Mouse (Mus musculus) CD4-positive, CD25-positive, alpha-beta regulatory T cell, adult 2 months (primary cell): ENCODE measurements around the gene Cfap299.
"Not testable (repeated sequence)": the region's sequence is repeated elsewhere in the genome, so short reads cannot be mapped to it uniquely, and the experiment has no call there.

ENCODE experiments used
- DNase-seq: peaks from one replicate; pipeline ENCODE4 v3.0.0-alpha.2; 2012; ENCODE audit warnings: low read depth, low spot score

Gene Cfap299

DNA sequence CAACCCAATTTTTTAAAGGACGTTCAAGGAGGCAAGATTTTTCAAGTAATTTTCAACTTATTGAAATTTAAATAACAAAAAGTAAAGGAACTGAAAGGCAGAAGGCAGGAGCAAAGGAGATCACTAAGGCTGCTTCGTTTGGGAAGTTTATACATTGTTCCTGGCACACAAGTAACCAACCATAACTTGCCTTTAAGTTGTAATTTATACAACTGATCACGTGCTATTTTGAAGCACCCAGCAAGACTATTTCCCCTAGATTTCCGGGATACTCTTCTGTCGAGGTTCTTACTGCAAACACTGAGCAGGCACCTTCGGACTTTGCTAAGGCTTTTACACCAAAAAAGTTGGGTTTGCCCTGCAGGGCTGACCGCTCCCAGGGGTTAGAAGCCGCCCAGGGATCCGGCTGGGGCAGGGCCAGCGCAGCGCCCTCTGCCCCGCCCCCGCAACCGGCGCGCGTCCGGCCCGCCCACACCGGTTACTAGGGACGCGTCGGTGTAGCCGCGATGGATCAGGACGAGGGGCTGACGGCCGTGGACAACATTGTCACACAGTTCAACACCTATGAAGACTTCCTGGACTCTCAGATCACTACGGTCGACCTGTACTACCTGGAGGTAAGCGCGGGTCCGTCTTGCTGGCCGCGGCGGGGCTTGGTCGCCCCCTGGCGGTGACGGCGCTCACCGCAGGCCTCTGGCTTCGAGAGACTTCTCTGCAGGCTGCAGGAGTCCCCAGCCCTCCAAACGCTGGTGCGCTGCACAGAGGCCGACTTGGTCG, at the start of gene Cfap299:
Gene Cfap299 (plus strand): TSS at position 457 of the 777 bp plus-strand sequence.
- DNase-seq = peak; percentile 78

DNA sequence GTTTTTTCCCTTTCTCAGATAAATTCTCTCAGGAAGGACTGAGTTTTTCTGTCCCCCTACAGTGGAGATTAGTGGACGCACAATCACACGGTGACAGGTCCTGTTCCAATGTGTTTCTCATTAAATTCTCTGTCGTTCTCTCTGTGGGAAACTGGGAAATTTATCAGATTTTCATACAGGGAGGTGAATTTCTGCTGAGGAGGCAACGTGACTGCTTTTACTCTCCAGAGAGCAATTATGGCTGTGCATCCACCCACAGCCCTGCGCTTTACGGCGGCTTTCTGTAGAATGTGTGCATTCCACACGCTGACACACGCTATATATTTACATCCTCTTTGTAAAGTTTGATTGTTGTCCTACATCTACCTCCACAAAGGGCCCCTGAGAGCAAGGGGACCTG, 47.1 kb upstream of the Cfap299 start:
- DNase-seq = no peak

DNA sequence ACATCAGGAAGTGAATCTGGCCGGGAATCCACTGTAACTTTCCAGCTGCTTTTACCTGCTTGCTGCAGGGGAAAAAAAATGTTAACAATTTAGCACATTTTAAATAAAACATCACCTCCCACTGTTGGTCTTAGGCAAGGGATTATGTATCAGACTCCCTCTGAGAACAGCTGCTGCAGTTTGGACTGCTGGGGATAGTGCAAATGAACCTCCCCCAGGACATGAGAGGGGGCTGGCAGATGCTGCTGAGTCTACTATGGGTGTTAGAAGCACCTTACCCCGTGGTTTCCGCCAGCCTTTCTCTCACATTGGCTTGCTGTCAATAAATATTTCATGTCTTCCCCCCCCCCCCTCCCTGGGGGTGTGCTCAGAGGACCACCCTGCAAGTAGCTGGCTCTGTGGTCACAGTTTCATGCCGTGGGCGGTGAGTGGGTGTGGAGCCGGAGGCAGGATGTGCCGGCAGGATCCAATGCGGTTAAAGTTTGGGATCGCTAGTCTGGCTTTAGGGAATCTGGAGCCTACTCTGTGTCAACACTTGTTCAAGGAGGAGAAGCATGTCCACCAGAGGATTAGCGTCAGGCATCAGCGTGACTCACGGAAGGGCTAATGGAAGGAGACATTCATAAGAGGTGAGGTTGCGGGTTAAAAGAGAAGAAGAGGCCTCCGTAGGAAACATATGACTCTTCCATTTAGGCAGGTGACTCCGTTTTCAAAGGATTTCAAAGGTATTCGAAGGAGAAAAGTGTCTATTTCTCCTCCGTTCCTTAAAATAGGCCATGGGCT, 45.2 kb upstream of the Cfap299 start:
- DNase-seq = no peak

DNA sequence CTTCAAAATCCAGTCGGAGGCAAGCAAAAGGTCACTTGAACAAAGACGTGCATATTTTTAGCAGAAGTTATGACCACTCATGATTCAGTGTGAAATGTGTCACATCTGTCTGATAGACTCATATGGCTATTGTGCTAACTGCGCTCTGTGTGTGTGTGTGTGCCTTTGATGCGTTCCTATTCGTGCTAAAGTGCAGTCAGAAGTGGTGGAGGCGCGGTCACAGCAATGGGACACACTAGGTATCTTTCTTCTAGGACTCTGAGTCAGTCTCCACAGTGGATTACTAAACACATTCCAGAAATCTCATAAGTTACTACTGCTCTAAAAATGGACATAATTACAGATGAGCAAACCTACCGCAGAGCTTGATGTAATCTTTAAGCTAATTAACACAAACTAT, 38.5 kb upstream of the Cfap299 start:
- DNase-seq = no peak

DNA sequence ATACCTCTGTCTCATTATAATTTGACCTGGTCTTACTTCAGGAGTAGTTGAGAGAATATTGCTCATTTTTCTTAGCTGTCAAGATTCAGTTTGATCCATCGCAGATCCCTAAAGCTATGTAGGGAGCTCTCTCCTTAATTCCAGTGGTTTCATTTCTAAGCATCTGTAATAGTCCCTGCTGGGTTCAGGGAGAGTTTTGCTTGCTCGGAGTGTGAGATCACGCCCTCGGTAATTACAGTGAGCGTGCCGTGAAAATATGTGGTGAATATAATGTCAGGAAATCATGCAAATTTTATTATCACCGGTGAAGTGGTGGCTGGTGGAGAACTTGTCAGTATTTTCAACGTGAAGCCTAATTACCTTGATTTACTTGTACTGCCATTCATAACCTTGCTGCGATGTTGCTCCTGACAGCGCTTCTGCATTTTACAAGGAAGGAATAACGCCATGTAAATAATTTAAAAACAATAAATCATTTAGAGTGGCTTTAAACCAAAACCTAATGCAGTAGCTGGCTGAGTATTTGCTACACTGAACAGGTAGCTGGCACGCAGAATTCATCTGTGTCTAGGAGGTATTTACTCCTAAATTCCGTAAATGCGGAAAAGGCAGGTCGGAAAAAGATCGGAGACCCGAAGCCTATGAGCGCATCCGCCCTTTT, 36.6 kb upstream of the Cfap299 start:
- DNase-seq = no peak

DNA sequence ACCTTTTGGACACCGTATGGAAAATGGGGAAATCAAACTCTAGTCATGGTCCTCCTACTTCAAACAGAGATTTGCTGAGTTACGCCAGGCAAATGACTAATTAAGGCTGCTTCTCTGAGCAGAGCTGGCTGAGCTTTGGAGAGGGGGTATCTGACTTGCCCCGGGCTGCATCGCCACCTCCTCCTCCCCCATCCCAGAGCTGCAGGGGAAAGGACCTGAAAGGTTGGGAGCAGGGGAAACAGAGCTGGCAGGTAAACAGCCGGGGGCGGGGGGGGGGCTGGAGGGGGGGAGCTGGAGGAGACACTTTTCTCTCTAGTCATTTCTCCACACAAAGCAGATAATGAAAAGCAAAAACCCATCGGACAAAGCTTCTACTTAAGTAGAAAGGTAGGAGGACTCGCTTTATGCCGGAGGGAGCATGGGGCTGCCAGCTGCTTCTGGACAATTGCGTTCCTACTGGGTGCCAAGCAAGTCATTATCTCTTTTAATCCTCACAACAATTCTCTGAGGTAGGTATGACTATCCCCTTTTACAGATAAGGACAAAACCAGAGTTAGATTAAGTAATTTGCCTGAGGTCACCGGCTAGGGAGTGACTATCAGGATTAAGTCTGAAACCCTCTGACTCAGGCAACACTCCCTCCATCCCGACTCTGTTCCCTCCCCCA, 35.9 kb upstream of the Cfap299 start:
- no peak for DNase-seq

DNA sequence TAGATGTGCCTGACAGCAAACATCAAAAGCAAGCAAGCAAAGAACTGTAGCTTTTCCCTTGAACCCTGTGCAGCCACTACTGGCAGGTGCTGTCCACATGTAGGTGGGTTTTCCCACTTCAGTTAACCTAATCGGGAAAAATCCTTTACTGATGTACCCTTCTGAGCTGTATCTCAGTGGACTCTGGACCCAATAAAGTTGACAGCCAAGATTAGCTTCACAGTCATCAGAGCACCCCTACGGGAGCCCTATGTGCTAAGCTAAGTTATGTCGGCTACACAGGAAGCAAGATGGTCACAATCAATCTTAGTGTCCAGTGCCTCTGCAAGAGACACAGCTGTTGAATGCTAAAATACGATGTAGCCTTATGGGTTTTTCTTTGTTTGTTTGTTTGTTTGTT, 29.0 kb upstream of the Cfap299 start:
- DNase-seq = no peak

DNA sequence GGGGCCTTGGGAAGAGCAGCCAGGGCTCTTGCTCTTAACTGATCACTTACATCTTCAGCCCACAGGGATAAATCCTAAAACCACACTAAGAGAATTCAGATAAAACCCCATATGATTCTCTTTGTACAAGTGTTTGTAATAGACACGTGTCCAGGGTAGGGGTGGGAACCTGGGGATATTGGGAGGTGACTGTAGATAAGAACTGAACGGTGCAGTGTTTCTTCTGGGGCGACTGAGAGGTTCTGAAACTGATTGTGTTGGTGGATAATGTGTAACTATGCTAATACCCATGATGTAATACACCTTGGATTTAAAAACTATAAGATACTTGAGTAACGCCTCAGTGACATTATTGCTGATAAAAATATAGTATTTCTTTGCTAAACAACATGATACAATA, 23.4 kb upstream of the Cfap299 start:
- DNase-seq = no peak

DNA sequence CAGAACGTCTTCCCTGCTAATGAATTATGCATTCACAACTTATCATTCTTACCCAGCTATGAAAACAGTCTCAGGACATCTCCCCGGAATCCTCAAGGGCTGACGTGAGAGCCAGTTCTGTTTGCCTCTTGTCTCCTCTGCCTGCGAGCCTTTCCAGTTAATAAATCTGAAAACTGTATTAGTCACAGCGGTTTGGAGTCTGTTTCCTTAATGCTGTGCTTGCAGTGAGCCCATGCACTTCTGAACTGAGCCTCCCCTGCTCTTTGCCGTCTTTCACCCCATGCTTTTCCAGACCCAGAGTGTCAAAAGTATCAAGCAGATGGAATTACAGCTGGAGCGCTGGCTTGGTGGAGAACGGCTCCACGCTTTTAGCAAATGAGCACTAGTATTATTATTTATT, 22.6 kb upstream of the Cfap299 start:
- DNase-seq = no peak

DNA sequence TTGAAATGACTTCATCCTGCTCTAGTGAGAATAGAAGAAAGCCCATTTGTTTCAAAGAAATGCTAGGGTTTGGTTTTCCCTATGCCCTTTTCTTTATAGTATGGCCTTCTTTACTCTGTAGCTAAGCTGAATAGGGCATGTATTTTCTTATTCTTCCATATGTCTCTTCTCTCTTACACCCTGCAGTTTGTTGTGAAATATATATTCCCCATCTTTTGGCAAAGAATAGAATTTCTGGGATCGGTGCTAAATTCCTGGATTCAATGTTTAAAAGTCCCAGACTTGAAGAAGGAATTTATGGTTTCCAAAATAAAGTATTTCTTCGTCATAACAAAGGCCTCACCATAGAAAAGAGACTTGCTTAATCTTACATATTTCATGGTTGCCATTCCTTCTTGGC, 2.5 kb upstream of the Cfap299 start:
- DNase-seq = no peak

DNA sequence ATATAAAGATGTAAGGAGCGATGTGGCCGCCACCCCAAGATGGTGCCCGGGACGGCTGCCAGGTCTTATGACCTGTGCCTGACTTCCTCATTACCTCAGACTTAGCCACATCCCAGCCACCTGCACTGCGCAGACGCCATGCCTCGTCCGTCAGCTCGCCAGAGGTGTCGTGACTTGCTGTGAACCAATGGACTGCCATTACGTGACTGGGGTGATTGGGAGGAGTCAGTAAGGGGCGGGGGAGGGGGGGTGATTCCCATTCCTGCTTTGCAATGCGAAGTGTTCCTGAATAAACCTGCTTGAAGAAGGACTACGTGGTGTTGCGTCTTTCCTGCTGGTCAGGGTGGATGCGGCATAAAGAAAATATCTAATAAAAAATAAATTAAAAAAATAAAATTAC, 14.6 kb downstream of the Cfap299 start:
- not testable (repeated sequence) for DNase-seq

DNA sequence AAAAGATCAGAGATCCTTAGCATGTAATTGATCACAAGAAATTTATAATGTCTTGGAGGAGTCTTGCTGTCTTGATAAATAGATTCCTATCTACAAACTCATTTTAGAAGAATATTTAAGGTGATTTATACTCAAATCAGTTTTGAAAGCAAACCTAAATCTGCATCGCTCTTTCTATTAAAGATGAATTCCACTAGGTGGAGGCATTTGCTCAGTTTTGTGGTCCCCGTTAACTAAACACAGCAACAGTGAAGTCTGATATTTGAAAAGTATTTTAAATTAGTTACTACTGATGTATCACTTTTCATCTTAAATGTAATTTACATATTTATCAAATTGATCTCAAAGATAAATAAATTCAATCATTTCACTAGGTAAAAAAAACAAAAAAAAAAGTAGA, 15.5 kb downstream of the Cfap299 start:
- no peak for DNase-seq

DNA sequence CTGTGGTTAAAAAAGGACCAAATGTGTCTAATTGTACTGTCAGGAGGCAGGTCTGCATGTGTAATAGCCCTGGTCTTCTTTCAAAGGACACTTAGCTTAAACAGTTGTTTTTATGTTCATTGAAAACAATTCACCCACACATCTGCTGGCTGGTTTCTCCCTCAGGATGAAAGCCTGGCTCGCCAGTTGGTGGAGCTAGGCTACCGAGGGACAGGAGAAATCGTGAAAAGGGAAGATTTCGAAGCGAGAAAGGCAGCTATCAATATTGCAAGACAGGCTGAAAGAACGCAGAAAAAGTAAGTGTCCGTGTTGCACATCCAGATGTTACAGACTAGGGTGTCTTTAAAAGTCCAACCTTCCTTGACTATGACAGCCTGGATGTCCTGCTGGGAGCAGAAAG, 17.0 kb downstream of the Cfap299 start:
- no peak for DNase-seq

DNA sequence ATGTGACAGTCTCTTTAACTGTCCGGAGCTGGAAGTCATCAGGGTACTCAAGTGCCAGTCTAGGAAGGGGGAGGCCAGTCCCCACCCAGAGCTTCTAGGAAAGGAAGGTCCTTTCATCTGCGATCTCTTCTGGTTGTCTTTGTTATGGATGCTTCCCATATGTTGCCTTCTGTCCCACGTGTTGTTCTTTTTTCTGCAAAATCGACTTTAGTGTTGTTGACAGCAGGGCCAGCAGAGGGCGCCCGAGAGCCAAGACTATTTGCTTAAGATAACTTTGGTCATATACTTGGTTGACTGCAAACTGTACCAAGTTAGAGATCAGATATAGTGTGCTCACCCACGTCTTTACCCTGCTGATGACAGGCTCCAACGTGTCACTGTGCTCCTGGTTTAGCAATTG, 19.5 kb downstream of the Cfap299 start:
- DNase-seq = peak; percentile 63

DNA sequence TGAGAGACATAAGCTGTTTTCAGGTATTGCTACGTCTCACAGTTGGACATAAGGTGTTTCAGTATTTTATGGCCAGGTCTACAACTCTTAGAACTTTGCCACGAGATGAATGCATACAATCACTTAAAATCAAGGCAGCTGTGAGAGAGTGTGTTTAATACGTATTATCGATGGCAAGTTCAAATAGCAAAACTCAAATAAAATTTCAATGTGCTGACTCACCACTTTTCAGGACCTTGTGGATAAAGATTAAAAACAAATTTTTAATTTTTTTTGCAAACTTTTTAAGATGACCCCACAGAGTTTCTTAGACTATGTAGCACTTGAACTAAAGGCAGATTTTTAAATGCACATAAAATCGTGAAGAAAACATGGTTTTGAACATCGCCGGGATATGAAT, 30.8 kb downstream of the Cfap299 start:
- no peak for DNase-seq

DNA sequence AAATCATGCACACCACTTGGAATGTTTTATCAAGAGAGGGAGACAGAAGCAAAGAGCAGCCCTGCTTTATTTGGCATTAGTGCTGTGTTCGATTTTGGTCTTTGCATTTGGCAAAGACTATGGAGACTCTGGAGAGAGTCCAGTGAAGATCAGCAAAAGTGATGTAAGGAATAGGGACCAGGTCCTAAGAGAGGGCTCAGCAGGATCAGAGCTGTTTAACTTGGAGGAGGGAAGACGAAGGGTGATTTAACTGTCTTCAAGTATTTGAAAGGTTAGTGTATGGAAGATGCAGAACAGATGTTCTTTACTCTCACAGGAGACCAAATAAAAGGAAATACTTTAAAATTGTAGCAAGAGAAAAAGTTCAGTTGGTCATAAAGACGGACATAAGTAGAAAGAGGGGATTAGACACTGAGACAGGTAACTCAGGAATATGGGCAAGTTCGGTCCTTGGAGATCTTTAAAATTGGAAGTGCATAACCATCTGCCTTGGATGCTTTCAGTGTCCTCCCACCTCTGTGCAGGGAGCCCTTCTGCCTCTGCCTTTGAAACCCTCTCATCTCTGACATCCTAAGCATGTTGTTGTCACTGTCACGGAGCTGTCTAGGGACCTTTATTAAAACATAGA, 31.8 kb downstream of the Cfap299 start:
- no peak for DNase-seq

DNA sequence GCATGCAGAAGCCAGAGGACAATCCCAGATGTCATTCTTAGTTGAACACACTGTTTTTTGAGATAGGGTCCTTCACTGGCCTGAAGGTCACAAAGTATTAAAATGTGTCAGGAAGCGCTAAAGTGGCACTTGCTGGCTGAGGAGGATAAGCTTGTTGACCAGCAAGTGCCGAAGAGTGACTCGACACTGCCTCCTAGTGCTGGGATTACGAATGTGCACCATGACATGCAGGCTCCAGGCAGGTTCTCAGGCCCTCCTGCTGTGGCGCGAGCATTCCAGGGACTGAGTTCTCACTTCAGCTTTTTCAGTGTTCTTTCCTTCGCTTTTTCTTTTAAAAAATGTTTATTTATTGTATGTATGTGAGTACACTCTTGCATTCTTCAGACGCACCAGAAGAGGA, 34.3 kb downstream of the Cfap299 start:
- DNase-seq = peak; percentile 13

DNA sequence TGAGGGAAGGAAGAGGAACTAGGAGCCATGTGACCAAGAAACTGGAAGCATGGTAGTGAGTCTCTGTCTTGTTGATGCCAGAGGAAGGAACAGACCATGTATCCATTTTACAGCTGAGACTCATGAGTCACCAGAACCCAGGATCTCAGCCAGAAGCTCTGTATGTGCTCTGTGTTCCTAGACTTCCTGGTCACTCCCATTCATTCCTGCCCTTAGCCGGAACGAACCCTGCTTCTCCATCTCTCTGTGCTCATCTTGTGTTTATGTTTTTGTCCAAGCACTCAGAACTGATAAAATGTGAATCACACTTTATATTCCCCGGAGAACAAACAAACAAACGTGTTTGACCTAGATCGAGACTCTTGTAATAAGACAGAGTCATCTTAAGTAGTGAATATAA, 36.2 kb downstream of the Cfap299 start:
- no peak for DNase-seq

DNA sequence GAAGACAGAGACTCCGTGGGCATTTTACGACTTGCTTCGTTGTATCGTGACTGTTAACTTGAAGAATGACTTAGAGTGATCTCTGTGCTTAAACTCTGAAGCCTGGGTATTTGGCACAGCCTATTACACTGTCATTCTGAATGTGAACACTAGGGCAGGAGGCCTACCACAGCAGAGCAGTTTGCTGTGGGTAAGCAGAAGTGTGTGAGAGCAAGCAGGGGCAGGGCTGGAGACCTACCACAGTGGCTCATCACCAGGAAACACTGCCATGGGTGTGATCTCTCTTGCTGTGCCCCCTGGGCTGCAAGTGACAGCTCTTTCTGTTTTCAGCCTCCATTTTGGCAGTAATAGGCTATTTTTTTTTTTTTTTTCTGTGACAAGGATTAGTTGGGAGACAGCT, 39.7 kb downstream of the Cfap299 start:
- no peak for DNase-seq

DNA sequence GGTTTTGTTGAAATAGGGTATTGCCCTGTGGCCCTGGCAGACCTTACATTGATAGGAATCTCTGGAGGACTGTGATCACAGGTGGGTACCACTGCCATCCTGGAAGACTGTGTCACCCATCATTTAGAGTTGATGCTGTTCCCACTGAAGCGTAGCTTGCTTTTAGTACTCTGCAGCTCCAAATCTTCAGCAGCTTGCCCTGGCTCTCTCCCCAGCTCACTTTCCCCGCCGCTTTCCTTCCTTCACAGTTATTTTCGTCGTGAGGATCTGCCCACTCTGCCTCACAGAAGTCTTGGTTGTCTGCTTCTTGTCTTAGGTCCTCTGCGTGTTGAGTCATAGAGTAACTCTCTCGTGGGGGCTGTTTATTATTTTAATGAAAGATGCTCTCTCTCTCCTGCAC, 40.3 kb downstream of the Cfap299 start:
- DNase-seq = no peak

DNA sequence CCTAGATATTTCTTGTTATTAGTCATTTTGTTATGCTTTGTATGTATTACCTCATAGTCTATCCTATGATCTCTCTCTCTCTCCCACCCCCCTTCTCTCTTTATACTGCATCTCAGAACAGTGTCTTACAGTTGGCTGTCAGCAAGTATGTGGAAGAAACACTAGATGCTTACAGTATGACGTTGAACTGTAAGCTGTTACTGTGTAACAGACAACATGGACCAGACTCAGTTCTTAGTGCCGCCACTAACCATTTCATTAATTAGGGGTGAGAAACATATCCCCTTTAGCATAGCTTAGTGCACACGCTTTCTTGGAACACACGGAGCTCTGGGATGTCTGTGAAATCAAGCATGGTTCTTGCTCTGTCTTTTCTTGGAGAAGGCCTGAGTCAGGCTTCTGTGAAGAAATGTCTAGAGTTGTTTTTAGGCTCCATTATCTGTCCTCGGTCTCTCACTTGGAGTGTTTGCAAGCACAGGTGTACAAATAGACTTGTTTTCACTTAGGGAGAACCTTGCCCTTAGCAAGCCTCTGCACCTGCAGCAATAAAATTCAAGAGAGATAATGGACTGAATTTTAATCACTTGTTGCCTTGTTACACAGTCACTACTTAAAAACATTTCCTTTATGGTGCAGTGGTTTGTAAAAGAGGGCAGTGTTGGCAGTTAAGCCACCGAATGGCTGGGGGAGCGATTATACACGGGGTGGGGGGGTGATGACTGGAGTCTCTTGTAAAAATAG, 47.1 kb downstream of the Cfap299 start:
- no peak for DNase-seq
